Mouse (Mus musculus): ENCODE data around the gene Lamb3. TPM values are rescaled to one million over a fixed set of nuclear protein-coding genes. Genes with fewer than 3 reads are reported as not detected.

Gene Lamb3
- total RNA-seq, 2 experiments from 2014 or later, result 1.2 to 1.8 TPM

DNA sequence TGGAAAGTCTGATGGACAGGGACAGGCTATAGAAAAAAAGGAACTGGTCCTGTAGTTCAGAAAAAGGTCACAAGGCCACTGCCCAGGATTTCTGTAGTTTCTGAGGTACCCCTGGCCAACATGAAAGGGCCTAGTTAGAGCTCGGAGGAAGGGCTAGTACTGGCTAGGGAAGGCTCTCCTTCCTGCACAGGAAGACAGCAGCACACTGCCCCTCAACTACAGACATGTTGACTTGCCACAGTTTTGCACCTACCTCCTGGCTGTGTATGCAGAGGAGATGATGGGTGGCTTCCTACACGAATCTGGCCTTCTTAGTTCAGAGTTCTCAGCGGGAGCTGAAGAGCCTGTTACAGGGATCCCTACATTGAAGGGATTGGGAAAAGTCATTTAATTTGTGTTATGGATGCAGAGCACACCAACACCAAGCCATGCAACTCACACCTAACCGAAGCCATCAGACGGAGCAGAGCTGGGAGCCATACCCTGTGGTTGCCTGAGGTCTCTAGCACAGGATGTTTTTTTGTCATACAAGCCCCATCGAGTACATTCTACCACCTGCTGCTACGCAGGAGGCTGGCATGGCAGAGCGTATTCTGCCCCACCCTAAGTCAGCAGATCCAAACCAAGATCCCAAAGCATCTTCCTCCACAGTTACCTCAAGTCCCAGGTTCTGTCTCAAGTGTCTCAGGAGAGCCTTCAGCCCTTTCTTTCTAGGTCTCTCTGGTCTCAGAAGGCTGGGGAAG is 6.7 kb upstream of the Lamb3 start:
- DNase-seq (ENCODE audit: low spot score in 2 of 2), result no peak

DNA sequence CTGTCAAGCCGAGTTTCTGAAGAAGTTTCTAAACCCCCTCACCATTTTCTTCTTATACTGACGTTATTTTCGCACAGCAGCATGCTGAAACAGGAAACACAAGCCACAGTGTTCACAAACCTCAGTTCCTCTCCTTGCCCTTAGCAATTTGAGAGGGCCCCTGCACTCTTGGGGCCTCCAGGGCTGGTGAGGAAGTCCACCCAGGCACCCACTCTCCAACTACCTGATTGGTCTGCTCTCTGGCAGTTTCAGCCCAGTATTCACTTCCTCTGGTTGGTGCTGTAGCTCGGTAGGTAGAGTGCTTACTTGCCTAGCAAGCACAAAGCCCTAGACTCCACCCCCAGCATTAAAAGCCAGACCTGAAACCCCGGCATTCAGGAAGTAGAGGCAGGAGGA is 6.1 kb upstream of the Lamb3 start, which contains the start of gene Traf3ip3:
TSS of gene Traf3ip3 (minus strand) at position 321 of the 396 bp plus-strand sequence.
- DNase-seq (ENCODE audit: low spot score in 2 of 2), result no peak

DNA sequence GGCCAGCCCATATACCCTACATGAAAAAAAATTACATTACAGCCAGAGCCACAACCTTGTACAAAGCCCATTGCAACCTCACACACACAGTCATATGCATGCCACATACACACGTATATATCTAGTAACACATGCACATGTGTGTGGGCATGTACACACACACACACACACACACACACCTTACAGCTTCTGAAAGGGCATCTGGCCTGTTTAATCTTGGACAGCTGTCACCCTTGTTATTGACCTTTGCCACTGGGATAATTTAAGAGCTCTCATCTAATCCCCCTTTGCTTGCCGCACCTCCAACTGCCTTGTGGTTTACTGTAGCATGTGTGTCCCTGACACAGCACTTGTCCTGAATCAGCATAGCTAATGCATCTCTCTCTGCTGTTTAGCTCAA is 3.7 kb upstream of the Lamb3 start:
- no peak for DNase-seq (ENCODE audit: low spot score in 2 of 2)

DNA sequence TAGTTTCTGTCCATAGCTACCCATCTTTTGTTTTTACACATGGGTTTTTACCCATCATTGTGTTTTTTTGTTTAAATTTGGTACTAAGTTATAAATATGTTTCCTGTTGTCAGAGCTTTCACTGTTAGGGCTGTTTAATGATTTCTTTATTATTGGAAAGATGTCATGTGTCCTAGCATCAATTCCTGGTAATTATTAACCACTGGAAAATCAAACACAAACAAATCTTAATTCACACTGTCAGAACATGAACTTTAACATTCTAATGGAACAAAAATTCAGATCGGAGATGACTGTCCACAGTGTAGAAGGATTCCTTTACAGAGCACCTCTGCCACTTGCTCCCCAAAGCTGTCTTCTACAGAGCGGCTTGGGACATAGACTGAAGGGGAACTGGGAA is 2.1 kb upstream of the Lamb3 start:
- DNase-seq (ENCODE audit: low spot score in 2 of 2), result no peak

DNA sequence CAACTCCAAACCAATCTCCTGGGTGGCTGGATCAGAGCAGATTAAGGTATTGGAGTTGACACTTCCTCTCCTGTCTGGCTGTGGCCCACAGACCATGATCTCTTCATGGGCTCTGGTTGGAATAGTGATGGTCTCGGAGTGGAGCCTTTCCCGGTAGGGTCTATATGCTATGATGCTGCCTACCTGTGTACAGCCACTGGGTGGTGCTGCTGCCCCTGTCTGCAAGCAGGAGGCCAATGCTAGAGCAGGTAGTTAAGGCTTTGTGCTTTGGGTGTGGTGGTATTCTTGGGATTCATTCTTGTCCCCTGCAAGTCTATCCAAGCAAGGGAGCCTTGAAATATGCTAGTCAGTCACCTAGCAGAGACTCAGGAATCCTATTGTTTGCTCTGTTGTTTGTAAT is 679 bp downstream of the Lamb3 start:
- peak; percentile 65 to 75 for DNase-seq (ENCODE audit: low spot score in 2 of 2)

DNA sequence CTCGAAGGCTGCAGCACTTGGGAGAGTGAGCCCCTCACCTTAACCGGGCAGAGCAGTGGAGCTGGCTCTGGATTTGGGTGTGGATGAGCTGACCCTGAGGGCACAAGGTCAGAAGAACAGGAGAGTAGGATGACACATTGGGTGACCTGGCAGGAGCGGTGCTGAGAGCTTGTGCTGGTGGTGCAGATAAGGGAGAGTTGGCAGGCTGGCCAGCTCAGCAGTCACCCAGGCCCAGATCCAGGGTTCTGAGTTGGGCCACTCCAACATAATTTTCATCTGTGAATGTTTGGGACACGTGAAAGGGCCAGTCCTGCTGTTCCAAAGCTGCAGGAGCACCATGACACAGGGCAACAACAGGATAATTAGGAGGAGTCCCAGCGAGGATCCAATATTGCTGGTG is 3.9 kb downstream of the Lamb3 start:
- no peak for DNase-seq (ENCODE audit: low spot score in 2 of 2)

DNA sequence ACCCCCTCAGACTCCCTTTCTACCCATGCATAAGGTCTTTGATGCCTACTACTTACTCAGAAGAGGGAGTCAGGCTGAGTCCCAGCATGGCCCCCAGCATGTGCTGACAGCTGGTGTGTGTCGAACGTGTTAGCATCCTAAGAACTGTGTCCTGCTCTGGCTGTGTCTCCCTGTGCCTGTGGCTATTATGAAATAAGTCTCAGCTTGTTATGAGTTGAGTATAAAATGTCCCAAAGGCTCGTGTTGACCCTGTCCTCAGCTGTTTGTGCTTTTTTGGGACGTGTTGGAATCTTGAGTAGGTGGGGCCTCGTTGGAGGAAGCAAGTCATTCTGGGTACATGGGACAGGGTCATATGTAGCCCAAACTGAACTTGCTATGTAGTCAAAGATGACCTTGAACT is 6.6 kb downstream of the Lamb3 start:
- no peak for DNase-seq (ENCODE audit: low spot score in 2 of 2)

DNA sequence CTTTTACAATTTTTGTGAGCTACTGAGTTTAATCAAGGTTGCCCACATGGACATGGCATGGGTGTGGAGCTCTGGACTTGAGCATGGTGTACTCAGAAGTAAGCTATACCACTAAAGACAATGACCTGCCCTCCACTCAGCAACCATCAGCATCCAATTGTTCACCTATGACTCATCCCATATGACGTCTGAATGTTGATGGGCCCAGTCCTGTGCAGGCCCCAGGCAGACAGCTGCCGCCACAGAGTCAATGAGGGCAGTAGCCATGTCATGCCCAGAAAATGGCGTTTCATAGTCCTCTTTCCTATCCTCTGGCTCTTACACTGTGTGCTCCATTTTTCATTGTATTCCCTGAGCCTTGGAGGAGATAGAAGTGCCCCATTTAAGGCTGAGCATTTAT is 8.5 kb downstream of the Lamb3 start:
- no peak for DNase-seq (ENCODE audit: low spot score in 2 of 2)

DNA sequence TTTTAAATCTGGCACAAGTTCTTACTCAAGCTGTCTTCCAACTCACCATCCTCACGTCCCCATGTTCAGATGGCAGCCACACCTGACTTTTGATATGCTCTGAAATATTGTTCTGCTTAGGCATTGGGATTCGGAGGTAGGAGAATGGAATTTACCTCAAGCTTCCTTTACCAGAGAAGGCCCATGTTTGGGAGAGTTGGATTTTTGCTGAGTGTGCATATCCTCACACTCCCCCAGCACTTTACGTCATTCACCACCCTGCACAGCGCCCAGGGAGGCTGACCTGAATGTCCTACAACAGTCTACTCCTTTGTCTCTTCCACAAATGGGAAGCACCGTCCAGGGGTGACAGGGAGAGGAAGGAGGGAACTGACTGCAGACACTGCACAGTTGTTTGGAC is 12.9 kb downstream of the Lamb3 start:
- no peak for DNase-seq (ENCODE audit: low spot score in 2 of 2)

DNA sequence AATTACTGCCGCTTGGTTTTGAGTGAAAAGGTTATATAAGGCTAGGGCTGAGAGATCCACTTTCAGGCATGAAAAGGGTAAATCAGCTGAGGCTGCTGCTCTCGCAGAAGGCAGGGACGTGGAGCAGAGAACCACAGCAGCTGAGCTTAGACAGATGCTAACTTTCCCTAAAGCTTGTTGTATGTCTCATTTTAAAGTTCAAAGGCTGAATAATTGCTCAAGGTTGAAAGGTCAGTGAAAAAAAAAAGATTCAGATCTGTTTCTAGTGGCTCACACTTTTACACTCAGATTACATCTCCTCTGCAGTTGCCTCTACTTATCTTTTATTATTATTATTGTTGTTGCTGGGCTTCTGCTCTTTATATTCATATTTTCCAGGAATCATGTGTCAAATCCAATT is 18.0 kb downstream of the Lamb3 start:
- DNase-seq (ENCODE audit: low spot score in 2 of 2), result no peak

DNA sequence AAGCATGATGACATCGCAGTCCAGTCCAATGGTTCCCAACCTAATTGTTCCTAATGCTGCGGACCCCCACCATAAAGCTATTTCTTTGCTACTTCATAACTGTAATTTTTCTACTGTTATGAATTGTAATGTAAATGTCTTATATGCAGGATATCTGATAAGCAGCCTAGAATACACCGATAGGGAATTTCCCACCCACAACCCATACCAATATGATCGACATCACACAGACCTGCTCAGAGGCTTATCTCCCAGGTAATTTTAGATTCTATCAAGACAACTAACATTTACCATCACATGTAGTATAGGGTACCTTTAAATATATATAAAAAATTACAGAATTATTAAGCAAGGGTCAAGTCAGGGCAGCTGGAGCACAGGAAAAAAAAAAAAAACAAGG is 18.6 kb downstream of the Lamb3 start:
- DNase-seq (ENCODE audit: low spot score in 2 of 2), result no peak

DNA sequence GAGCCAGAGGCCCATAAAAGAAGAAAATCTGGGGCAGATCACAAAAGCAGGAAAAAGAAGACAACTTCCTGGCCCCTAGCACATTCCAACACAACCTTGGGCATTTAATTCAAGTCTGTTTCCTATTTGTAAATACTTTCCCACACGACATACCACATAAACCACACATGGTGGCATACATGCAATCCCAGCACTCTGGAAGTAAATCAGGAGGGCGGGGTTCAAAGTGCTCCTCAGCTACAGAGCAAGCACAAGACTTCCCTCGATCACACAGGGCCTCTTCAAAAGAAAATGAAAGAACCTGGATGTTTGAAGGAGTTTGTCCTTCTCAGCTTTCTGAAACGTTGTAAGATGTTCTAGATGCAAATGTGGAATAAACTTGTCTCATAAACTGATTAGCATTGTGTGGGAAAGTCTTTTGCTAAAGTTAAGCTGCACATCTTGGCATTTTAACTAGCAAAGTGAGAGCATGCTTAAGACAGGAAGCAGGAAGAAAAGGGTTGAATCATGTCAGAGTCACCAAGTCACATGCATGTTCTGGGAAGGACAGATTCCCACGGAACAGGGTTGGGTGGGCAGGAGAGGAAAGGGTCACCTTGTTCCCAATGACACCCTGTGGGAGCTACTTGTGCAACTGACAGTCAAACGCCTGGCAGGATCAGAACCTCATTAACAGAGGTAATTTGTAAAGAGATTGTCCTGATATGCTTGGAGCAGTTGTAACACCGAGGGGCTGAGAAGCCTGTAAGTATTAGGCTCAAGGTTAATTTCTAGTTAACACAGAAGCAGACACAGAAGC is 19.4 kb downstream of the Lamb3 start:
- no peak for DNase-seq (ENCODE audit: low spot score in 2 of 2)

DNA sequence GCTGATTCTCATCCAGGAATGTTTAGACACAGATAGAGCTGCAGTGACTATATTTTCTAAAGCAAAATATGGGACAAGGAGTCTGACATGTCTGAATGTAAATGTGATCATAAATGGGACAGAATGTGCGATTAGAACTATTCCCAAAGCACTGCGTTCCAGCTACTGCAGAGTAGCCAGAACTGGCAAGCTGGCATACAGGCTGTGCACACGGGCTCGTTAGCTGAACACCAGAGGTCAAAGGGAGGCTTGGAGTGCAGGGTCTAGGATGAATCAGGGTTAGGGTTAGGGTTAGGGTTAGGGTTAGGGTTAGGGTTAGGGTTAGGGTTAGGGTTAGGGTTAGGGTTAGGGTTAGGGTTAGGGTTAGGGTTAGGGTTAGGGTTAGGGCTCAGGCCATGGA is 20.0 kb downstream of the Lamb3 start:
- DNase-seq (ENCODE audit: low spot score in 2 of 2), result no peak

DNA sequence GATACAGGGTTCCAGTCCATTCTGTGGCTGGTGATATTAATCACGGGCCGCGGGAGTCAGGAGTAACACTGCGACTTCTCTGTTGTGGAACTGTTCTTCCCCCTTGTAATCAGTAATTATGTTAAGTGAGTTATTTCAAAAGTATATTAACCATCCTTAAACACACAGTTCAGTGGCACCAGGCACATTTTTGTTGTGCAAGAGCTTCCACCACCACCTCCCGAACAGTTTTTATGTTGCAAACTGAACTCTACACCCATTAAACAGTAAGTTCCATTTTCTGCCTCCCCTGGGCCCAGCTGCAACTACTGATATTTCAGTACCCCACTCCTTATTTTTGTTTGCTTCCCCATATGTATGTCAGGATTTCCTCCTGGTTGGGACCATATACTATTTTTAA is 22.1 kb downstream of the Lamb3 start:
- no peak for DNase-seq (ENCODE audit: low spot score in 2 of 2)

DNA sequence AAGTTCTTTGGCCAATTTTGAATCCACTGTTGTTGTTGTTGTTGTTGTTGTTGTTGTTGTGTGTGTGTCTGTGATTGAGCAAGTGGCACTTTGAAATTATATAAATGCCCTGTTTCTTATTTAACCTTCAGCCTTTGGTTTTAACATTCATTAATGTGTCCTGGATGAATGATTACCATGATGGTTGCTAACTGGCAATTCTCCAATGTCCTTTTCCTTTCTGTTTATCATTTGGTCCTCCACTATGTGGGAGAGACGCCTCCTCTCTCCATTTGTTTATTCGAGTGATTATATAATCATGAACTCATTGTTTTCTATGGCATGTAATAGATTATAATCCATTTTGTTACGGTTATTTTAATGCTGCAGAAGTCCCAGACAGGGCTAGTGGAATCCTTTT is 23.0 kb downstream of the Lamb3 start:
- no peak for DNase-seq (ENCODE audit: low spot score in 2 of 2)

DNA sequence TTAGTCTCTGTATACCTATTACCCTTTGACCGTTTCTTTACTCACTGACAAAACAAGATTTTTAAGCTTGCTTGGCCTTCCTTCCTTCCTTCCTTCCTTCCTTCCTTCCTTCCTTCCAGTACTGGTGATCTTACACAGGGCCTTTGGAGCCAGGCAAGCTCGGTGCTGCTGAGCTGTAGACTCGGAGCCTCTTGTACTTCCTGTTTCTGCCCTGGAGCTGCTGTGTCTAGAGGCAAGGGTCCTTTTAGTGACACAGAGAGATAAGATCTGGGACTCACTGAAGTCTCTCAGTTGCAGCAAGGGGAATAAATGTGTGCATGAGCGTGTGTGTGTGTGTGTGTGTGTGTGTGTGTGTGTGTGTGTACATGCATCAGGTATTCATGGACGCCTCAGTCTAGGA is 23.4 kb downstream of the Lamb3 start:
- DNase-seq (ENCODE audit: low spot score in 2 of 2), result no peak

DNA sequence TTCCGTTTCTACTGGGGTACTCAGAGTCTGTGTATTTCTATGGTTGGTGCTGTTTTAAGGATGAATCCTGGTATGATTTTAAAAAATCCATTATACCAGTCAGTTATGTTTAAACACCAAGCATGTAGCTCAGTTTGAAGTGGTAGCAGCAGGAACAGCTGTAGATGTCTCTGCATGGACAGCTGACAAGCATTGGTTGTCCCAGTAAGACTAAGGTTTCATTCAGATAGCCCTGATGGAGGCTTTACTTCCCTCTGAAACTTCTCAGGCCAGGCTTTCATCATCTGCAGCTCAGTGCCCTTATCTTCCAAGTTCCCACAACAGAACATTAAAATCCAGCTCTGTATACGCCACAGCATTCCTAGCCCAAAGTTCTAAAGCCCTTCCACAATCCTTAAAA is 25.2 kb downstream of the Lamb3 start:
- DNase-seq (ENCODE audit: low spot score in 2 of 2), result no peak

DNA sequence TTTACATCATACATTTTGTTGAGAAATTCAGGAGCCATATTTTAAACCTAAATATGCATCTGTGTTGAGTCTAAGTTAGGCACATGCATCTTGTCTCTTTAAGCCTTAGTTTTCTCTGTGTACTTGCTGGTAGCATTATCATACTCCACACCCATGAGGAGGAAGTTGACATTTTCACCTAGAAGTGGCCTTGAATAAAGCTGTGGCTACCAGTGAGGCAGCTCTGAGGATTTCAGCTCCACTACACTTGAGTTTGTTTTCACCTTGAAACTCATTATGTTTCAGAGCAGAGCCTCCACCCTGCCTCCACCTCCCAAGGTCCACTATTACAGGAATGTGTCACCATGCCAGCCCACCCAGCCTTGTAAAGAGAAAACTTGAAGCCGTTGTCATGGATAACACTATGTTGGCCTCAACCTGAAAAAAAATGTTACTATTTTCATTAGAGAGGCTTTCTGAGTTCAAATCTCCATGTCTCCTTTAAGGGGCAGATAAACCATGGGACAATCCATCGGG is 26.7 kb downstream of the Lamb3 start:
- no peak for DNase-seq (ENCODE audit: low spot score in 2 of 2)

DNA sequence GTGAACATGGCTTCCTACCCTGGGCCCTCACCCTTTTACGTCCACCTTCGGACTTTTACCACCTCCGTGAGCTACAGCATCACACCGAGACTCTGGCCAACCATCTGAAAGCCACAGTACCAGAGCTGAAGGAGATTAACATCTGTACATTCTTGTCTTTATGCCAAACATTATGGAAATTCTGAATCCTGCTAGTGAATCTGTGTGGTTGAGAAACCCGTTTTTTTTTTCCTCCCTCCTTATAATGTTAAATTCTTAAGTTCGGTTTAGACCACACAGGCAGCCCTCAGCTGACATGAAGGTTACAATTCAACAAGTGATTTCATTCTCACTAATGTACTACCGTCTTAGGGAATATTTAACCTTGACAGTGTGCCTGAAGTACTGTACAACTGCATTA is 27.4 kb downstream of the Lamb3 start:
- no peak for DNase-seq (ENCODE audit: low spot score in 2 of 2)

DNA sequence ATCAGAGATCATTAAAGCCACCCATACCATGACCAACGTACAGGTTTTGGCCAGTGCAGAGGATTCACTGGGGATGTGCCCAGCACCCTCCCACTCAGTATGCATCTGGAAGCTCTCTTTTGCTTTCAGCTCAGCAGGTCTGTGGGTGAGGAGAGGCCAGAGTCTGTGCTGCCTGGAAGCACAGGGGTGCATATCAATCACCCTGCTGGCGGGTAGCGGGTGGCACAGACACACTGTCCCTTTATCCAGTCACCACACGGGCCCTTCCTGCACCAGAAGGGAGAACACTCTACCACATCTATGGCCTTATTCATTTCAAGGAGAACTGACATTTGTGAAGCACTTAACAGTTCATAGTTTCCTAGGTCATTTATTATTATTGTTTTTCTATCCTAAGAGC is 30.9 kb downstream of the Lamb3 start:
- DNase-seq (ENCODE audit: low spot score in 2 of 2), result peak; percentile 33 to 41

DNA sequence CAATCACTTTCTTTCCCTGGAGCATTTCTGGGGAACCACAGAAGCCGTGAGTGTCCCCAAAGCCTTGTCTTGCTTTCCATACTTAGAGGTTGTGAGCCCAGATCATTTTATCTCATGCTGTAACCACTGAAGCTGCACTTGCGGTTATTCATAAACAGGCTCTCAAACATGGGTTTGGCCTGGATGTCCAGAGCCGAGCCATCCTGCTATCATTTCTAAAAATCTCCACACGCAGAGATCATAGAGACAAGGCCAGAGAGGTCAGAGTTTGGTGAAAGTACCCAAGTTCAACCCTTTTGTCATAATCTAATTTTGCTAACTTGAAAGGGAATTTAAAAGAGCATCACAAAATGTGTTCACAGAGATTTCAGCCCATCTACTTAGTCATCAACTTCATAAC is 33.9 kb downstream of the Lamb3 start:
- no peak for DNase-seq (ENCODE audit: low spot score in 2 of 2)

DNA sequence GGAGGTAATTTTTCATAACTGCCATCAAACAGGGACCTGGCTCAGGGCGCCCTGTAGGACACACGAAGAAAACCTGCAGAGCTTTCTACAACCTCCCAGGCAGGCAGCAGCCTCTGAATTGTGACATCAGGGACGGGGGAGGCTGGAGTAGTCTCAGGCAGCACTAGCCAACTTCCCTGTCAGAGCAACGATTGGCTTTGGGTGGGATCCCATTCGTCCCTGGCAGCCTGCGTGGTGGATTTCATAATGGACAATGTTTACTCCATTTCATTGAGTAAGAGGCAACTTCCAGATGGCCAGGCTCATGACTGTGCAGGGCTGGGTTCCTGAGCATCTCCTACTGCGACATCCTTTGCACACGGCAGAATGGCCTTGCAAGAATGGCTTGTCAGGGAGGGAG is 34.7 kb downstream of the Lamb3 start:
- peak; percentile 88 for DNase-seq (ENCODE audit: low spot score in 2 of 2)

DNA sequence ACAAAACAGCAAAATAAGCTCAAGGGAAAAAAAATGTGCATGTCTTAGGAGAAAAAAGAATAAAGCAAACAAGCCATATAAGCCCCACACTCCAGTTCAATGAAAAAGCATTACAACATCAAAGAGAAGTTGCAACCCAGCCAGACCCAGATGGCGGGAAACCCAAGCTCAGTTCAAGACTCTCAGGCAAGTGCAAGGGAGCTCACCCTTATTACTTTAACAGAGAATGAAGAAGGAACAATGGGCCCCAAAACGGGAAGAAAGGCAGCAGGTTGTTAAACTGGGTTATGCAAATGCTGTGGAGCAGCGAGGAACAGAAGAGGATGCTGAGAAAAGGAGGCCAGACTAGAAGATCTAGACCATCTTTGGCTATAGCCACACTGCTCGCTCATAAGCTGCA is 35.4 kb downstream of the Lamb3 start:
- peak in 1 of 2 experiments; percentile 20 for DNase-seq (ENCODE audit: low spot score in 2 of 2)

Measured in layer of hippocampus, postnatal 10 days (tissue).